Mouse (Mus musculus) midbrain, embryonic 10.5 days (tissue): ENCODE data around the gene Cecr2. TPM values are rescaled to one million over a fixed set of nuclear protein-coding genes. Genes with fewer than 3 reads are reported as not detected.

Source experiments
- DNase-seq: peaks from one replicate; pipeline ENCODE4 v3.0.0-alpha.2; 2017; ENCODE audit warnings: low spot score
- H3K27ac ChIP-seq: fragments of 300-500 bp; sonication (generic); replicated peaks from 2 replicates; pipeline ENCODE4 v1.5.1; 2016; ENCODE audit warnings: mild to moderate bottlenecking
- H3K27me3 ChIP-seq: fragments of 300-500 bp; sonication (generic); 2 replicates; pipeline ENCODE4 v1.6.1; 2016; ENCODE audit warnings: low read depth, mild to moderate bottlenecking; ENCODE audit not compliant: poor library complexity, severe bottlenecking
- H3K36me3 ChIP-seq: fragments of 300-500 bp; sonication (generic); 2 replicates; pipeline ENCODE4 v1.6.1; 2016; ENCODE audit warnings: mild to moderate bottlenecking, moderate library complexity
- H3K4me1 ChIP-seq: fragments of 300-500 bp; sonication (generic); 2 replicates; pipeline ENCODE4 v1.6.1; 2016
- H3K4me3 ChIP-seq: fragments of 300-500 bp; sonication (generic); 2 replicates; pipeline ENCODE4 v1.5.1; 2016; ENCODE audit warnings: mild to moderate bottlenecking, moderate library complexity
- H3K9me3 ChIP-seq: fragments of 300-500 bp; sonication (generic); replicated peaks from 2 replicates; pipeline ENCODE4 v1.6.1; 2016; ENCODE audit warnings: mild to moderate bottlenecking
- WGBS: fragments of 180-500 bp; shearing (Covaris S2); methylation state at CpG from one replicate; pipeline ENCODE4 v1.1.7; 2016; 5-methylcytosine and 5-hydroxymethylcytosine counted together
- polyA plus RNA-seq: library from polyadenylated mRNA; unstranded; fragments of >200 nt; fragmentation: Nextera tagmentation; extraction: Ambion mirVana; gene quantifications from 2 replicates; pipeline ENCODE4 v1.2.1, GENCODE M21; 2016

The Cecr2 gene
- 13.4 and 14.6 TPM in 2 replicates for polyA plus RNA-seq

DNA sequence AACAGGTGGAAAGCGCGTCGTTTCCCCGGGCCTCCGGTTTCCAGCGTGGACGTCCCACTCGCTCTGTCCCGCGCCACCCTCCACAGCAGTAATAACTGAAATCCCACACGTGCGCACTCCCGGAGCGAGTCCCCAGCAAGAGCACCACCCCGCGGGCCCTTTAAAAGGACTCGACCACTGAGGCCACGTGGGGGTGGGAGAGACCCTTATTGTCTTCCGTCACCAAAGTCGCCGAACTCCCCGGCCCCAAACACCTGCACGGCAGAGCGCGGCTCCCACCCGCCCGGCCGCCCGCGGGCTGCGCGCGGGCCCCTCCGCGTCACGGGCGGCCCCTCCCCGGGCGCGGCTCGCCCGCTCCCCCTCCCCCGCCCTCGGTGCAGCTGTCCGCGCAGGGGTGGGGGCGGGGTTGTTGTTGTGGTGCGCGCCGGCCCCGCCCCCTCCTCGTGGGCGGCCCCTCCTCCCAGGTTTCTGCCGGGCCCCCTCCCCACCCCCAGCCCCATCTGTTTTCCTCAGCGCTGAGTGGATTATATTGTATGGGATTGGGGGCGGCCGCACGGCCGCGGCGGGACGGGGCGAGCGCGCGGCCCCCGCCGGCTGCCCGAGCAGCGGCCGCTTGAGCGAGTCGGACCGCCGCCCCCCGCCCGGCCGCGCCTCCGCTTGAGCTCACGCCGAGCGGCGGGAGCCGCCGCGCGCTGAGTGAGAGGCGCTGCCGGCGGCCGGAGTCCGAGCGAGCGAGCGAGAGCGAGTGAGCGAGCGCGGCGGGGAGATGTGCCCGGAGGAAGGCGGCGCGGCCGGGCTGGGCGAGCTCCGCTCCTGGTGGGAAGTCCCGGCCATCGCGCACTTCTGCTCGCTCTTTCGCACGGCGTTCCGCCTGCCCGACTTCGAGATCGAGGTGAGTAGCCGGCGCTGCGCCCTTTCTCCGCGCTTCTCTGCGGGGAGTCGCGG lies at the start of gene Cecr2:
TSS of gene Cecr2 (plus strand) at position 554 of the 945 bp plus-strand sequence.
- Histone ChIP-seq H3K4me3 (peak within 1 kb of the TSS; percentile 94), H3K27ac (peak within 1 kb of the TSS; percentile 99), H3K36me3 (no peaks in the 10 kb centered on the region), H3K9me3 (no peaks in the 10 kb centered on the region), H3K27me3 (peaks cover 7% of the 10 kb centered on the region; the same call in 1 of the 2 replicates), H3K4me1 (peaks cover 40% of the 10 kb centered on the region)
- under 1% methylated on average over 116 of the region's 127 CpGs for WGBS
- DNase-seq = peak; percentile 92

DNA sequence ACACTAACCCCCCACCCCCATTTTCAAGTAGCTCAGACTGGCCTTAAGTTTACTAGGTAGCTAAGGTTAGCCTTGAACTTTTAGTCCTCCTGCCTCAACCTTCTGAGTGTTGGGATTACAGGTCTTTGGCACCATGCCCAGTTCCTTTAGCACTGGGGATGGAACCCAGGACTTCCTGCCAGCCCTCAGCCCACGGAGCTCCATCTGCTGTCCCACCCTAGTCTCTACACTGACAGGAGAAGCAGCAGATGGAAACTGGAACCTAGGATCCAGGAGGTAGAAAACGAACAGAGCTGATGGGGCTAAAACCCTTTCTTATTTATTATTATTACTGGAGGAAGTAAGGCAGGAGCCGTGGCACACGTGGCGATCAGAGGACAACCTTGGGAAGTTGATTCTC lies 48.6 kb upstream of the Cecr2 start:
- Histone ChIP-seq H3K4me3 (no peak overlapping the region), H3K4me1 (peaks cover 5% of the 10 kb centered on the region; the same call in 1 of the 2 replicates), H3K27me3 (no peaks in the 10 kb centered on the region), H3K36me3 (no peaks in the 10 kb centered on the region), H3K27ac (no peak overlapping the region), H3K9me3 (no peaks in the 10 kb centered on the region)
- no peak for DNase-seq
- WGBS = 79% methylated on average over 5 of the region's 5 CpGs

DNA sequence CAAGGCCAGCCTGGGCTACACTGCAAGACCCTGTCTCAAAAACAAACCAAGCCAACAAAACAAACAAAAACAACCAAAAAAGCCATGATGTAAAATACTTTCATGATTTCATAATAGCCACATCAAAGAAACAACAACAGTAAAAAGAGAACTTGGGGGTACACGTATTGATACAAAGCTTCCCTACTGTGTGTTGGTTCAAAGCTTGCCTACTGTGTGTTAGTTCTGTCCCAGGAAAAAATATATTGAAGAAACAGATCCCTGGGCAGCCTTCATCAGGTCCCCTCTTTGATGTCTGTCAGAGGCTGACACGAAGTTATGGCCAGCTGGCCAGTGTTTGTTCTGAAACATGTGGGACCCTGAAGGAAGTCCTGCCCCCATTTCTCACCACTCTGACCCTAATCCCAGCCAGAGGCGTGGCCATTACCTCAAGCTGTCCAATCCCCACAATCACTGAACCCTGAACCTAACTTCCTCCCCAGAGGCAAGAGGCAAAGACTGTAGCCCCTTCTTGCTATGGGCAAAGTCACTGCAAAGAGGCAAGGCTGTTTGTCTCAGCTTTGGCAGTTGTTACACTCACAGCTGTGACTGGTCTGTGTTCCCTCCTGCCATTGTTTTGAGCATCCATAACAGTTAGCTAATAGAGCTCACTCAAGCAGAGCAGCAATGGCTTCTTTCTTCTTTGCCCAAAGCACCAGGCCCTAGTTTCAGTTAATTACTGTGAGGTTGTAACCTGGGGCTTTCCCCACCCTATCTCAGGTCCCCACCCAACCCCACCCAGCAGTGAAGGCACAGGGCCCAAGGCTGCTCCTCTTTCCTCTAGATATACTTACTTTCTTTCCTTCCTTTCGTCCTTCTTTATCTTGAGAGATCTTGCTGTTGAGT lies 47.4 kb upstream of the Cecr2 start:
- no peaks in the 10 kb centered on the region for H3K9me3 ChIP-seq
- H3K4me1 ChIP-seq = peaks cover 5% of the 10 kb centered on the region; the same call in 1 of the 2 replicates
- no peak for DNase-seq
- H3K36me3 ChIP-seq = no peaks in the 10 kb centered on the region
- no peaks in the 10 kb centered on the region for H3K27me3 ChIP-seq
- no peak overlapping the region for H3K27ac ChIP-seq
- WGBS = 69% methylated on average over 4 of the region's 4 CpGs
- no peak overlapping the region for H3K4me3 ChIP-seq

DNA sequence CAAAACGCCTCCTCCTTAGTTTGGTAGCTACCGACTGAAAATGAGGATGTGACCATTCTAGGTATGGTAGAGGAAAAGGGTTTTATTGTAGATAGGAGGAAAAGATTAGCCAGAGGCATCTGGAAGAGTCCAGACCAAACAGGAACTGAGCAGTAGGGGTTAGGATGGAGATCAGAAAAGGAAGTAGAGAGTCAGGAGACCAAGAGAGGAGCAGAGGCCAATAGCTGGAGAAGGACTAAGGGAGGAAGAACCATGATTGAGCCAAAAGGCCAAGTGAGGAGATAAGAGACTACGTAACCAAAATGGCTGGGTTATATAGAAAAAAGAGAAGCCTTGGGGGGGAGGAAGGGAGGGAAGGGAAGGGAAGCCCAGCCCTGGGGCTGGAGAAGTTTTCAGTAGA lies 46.0 kb upstream of the Cecr2 start:
- 84% methylated on average over 3 of the region's 3 CpGs for WGBS
- no peak for DNase-seq
- Histone ChIP-seq H3K9me3 (no peaks in the 10 kb centered on the region), H3K4me3 (no peak overlapping the region), H3K27ac (no peak overlapping the region), H3K27me3 (no peaks in the 10 kb centered on the region), H3K36me3 (no peaks in the 10 kb centered on the region), H3K4me1 (peaks cover 5% of the 10 kb centered on the region; the same call in 1 of the 2 replicates)

DNA sequence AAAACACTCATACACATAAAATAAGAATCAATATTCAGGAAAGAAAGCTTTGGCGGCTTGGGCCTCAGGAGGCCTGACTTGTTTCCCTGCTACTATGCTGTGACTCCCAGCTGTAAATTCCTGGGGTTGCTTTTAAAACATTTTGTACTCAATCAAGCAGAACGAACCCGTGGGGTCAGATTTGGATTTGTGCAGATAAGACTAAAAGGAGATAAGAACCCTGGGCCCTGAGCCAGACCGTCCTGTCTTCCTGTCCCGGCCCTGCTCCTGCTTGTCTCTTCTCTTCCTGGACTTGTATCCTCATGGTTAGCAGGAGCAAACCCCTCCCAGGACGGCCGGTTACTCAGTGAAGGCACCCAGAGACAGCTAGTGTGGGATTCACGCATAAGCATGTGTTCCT lies 41.1 kb upstream of the Cecr2 start:
- H3K36me3 ChIP-seq = no peaks in the 10 kb centered on the region
- peaks cover 3% of the 10 kb centered on the region; the same call in 1 of the 2 replicates for H3K4me1 ChIP-seq
- no peak overlapping the region for H3K27ac ChIP-seq
- no peaks in the 10 kb centered on the region for H3K27me3 ChIP-seq
- no peak for DNase-seq
- H3K4me3 ChIP-seq = no peak overlapping the region
- WGBS = 72% methylated on average over 8 of the region's 8 CpGs
- no peaks in the 10 kb centered on the region for H3K9me3 ChIP-seq

DNA sequence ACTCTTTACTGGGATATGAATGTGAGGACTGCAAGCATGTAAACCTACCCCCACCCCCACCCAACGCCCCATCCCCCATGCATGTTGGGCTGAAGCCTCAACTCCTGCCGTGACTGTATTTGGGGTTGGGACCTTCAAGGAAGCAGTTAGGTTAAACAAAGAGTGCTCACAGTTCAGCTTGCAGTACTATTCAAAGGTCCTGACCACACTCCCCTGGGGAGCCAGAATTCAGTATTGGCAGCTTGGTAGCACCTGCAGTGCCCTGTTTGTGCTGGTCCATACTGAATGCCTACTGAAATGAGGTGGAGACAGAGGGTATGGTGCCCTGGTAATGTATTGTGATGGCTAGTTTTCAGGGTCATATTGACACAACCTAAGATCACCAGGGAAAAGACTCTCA lies 39.1 kb upstream of the Cecr2 start:
- H3K9me3 ChIP-seq = no peaks in the 10 kb centered on the region
- H3K4me3 ChIP-seq = no peak overlapping the region
- H3K27ac ChIP-seq = no peak overlapping the region
- DNase-seq = no peak
- no peaks in the 10 kb centered on the region for H3K36me3 ChIP-seq
- peaks cover 3% of the 10 kb centered on the region; the same call in 1 of the 2 replicates for H3K4me1 ChIP-seq
- 62% methylated on average over 2 of the region's 2 CpGs for WGBS
- no peaks in the 10 kb centered on the region for H3K27me3 ChIP-seq

DNA sequence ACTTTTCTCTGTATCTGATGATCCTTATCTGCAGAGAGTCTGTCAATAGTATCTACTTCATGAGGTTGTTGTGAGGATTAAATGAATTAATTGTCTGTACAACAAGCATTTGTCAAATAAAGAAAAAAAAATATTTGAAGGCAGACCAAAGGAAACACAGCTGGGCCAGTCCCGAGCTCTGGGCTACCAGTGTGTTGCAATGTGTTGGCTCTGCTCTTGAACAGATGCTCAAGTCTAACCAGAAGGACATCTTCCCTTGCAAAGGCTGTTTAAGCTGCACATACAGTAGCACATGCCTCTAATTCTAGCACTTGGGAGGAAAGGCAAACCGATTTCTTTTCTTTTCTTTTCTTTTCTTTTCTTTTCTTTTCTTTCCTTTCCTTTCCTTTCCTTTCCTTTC lies 37.2 kb upstream of the Cecr2 start:
- no peaks in the 10 kb centered on the region for H3K36me3 ChIP-seq
- peaks cover 3% of the 10 kb centered on the region; the same call in 1 of the 2 replicates for H3K4me1 ChIP-seq
- no peak for DNase-seq
- H3K27me3 ChIP-seq = no peaks in the 10 kb centered on the region
- no peaks in the 10 kb centered on the region for H3K9me3 ChIP-seq
- H3K4me3 ChIP-seq = no peak overlapping the region
- no peak overlapping the region for H3K27ac ChIP-seq
- WGBS = 87% methylated on average over 2 of the region's 2 CpGs

DNA sequence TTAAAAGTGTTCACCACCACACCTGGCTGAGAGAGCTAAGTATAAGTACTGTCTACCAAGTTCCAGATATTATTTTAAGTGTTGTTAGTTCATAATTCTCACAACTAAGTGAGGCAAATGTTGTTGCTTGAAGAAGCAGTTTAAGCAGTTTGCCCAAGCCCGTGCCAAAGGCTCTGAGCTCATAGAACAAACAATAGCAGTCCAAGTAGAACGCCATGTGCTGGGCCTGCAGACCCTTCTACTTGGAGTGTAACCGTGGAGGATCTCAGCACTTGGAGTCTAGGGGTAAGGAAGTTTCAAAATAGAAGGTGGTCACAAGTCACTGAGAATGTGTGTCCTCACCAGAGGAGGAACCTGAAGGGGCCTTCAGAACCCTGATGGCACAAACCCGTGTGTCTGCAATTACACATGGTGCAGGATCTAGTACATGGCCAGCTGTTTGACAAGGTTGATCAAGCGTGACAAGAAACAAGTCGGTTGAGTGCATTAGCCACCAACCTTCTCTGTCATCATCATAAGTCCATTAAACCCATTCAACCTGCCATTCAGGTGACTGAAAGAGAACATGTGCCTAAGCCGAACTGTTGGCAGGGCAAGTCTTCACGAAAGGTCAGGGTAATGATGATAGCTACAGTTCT lies 30.7 kb upstream of the Cecr2 start:
- 89% methylated on average over 8 of the region's 8 CpGs for WGBS
- H3K9me3 ChIP-seq = no peaks in the 10 kb centered on the region
- H3K36me3 ChIP-seq = no peaks in the 10 kb centered on the region
- no peak overlapping the region for H3K27ac ChIP-seq
- no peaks in the 10 kb centered on the region for H3K27me3 ChIP-seq
- no peak overlapping the region for H3K4me3 ChIP-seq
- peaks cover 5% of the 10 kb centered on the region; the same call in 1 of the 2 replicates for H3K4me1 ChIP-seq
- no peak for DNase-seq

DNA sequence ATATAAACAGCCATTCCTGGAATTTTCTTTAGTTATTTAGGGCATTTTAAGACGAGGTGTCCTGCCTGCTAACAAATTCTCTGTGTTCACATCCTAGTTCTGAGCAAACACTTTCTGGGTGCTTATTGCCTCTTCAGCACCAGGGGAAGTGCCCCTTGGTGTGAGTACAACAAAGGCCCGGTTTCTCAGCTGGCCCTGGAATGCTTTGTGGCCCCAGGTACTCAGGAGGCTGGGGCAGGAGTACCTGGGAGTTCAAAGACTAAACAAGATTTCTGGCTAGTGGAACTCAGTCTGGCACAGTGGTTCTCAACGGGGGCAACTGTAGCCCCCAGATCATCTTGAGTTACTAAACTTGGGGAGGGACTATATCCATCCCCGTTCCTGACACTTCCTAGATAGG lies 26.6 kb upstream of the Cecr2 start:
- Histone ChIP-seq H3K27ac (0 out of 2 replicates have a peak overlapping the region, but pooled peaks have one; percentile 3), H3K27me3 (no peaks in the 10 kb centered on the region), H3K9me3 (no peaks in the 10 kb centered on the region), H3K36me3 (no peaks in the 10 kb centered on the region), H3K4me3 (no peak overlapping the region), H3K4me1 (peaks cover 12% of the 10 kb centered on the region)
- 34% methylated on average over 4 of the region's 4 CpGs for WGBS
- DNase-seq = no peak

DNA sequence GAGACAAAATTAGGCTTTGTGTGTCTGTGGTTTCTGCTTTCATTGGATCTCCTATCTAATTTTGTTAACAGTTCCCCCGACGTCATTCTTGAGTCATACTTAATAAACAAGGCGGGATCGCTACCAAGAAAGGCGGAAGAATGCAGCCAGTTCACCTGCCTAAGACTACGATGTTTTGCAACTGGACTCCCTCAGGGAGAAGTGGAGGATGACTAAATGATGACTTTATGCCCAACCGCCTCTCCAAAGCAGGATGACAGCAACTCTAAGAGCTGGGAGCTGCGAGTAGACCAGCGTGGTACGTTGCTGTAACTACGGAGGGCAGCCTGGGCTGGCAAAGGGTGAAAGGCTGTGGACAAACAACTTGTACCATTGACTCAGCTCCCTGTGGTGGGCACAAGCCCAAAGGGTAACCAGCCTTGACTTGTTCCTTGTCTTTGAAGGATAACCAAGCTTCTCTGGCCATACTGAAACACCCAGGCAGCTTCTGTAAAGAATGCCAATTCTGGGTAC lies 24.2 kb upstream of the Cecr2 start:
- Histone ChIP-seq H3K9me3 (no peaks in the 10 kb centered on the region), H3K27me3 (no peaks in the 10 kb centered on the region), H3K36me3 (no peaks in the 10 kb centered on the region), H3K4me1 (peaks cover 12% of the 10 kb centered on the region), H3K27ac (no peak overlapping the region), H3K4me3 (no peak overlapping the region)
- DNase-seq = no peak
- 92% methylated on average over 11 of the region's 11 CpGs for WGBS

DNA sequence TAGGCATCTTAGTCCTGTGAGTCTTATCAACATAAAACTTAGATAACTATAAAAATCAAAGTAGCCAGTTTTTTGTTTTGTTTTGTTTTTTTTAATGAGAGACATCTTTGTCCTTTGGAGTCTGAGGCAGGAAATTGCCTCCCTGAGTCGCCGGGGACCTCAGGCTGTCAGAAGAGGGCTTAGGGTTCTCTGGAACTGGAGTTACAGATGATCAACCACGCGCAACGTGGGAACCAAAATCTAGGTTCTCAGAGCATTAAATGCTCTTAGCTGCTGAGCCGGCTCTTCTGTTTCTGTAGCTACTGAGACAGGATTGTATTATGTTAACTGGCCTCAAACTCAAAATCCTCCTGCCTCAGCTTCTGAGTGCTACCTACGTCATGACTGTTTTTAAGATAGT lies 22.4 kb upstream of the Cecr2 start:
- WGBS = 41% methylated on average over 7 of the region's 7 CpGs
- Histone ChIP-seq H3K27ac (no peak overlapping the region), H3K36me3 (no peaks in the 10 kb centered on the region), H3K4me1 (peaks cover 12% of the 10 kb centered on the region), H3K4me3 (no peak overlapping the region), H3K9me3 (no peaks in the 10 kb centered on the region), H3K27me3 (no peaks in the 10 kb centered on the region)
- DNase-seq = no peak
